Mouse (Mus musculus): ENCODE data around the gene Gm49388. TPM values are rescaled to one million over a fixed set of nuclear protein-coding genes. Genes with fewer than 3 reads are reported as not detected.

Gm49388 gene
- polyA plus RNA-seq, 1 experiment from 2014 or later, result not detected

DNA sequence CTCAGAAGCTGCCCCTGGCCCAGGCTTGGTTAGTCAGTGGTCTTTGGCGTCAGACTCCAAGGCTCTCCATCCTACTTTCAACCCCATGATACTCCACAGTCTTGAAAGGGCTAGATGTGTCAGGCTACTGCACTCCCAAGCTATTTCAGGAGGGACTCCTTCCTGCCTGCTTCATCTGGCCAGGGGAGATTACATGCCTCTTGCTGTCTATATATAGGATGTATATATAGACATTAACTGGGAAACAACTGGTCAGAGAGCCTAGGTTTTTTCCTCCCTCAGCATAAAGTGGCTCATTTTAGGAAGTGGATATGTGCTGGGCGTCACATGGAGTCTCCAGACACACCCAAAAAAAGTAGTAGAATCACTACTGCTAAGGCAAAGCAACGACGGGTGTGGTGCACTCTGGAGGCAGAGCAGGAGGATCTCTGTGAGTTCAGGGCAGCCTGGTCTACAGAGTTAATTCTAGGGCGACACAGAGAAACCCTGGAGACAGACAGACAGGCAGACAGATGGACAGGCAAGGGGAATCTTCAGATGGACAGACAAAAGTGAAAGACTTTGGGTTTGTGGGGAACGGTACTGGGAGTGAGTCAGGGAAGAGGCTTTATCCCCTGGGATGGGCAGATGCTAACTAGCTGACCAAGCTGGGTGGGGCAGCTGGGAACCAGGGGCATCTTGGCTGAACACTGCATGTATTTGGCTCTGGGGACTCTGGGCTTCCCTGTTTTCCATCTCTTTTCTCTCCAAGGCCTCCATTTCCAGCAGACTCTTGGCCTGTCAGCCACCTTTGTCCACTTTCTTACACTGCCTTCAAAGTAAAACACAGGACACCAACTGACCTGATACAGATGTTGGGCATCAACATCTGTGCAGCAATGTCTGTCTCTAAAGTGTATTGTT lies 64.8 kb downstream of the Gm49388 start:
- ATAC-seq (ENCODE audit: insufficient number of reproducible peaks, low FRiP score), result no peak
- no peak overlapping the region for H3K4me3 ChIP-seq
- no peak overlapping the region for H3K9ac ChIP-seq
- WGBS, result 65% methylated on average over 6 of the region's 6 CpGs
- H3K4me2 ChIP-seq, result no peak overlapping the region
- H3K27ac ChIP-seq (ENCODE audit: poor library complexity, severe bottlenecking), result no peak overlapping the region
- peaks cover 34% of the 10 kb centered on the region for H3K36me3 ChIP-seq
- no peaks in the 10 kb centered on the region for H3K27me3 ChIP-seq (replicated peaks)
- H3K4me1 ChIP-seq (replicated peaks), result 0 out of 2 replicates have a peak, but pooled peaks cover 4% of the 10 kb centered on the region
- H3K9me3 ChIP-seq (replicated peaks), result no peaks in the 10 kb centered on the region

DNA sequence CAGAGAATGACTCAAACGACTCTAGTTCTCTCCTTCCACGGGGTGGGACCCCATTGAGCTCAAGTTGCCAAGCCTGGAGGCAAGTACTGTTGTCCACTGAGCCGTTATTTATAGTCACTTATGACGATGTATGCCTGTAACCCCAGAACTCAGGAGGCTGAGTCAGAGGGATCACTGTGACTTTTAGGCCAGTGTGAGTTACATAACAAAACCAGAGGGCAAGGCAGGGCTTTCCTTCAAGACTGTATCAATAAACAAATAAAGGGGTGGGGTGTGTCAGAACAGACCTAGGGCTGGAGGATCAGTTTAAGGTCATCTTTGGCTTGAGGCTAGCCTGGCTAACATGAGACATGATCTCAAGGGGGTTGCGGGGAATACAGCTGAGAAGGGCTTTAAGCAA lies 65.5 kb downstream of the Gm49388 start:
- Histone ChIP-seq H3K36me3 (peaks cover 28% of the 10 kb centered on the region), H3K9ac (no peak overlapping the region), H3K27me3 (replicated peaks) (no peaks in the 10 kb centered on the region), H3K4me1 (replicated peaks) (0 out of 2 replicates have a peak, but pooled peaks cover 4% of the 10 kb centered on the region), H3K4me2 (no peak overlapping the region), H3K9me3 (replicated peaks) (no peaks in the 10 kb centered on the region), H3K4me3 (no peak overlapping the region), H3K27ac (ENCODE audit: poor library complexity, severe bottlenecking) (no peak overlapping the region)
- ATAC-seq (ENCODE audit: insufficient number of reproducible peaks, low FRiP score), result no peak
- 58% methylated on average over 5 of the region's 5 CpGs for WGBS

Other genes with a start within 250 kb of the Gm49388 start
- 1.4 and 3.1 TPM in 2 replicates for gene Tmem265, start 224.2 kb upstream of the Gm49388 start, polyA plus RNA-seq (2016; fragmentation: Nextera tagmentation; extraction: Ambion mirVana)
- gene Phkg2, start 212.3 kb upstream of the Gm49388 start, polyA plus RNA-seq (2016; fragmentation: Nextera tagmentation; extraction: Ambion mirVana), result 34.1 and 35.9 TPM in 2 replicates
- 8.7 and 9.8 TPM in 2 replicates for gene Ccdc189, start 197.0 kb upstream of the Gm49388 start, polyA plus RNA-seq (2016; fragmentation: Nextera tagmentation; extraction: Ambion mirVana)
- gene Rnf40, start 196.8 kb upstream of the Gm49388 start, polyA plus RNA-seq (2016; fragmentation: Nextera tagmentation; extraction: Ambion mirVana), result 38.8 and 40.0 TPM in 2 replicates
- 12.7 and 13.7 TPM in 2 replicates for gene Zfp629, start 169.8 kb upstream of the Gm49388 start, polyA plus RNA-seq (2016; fragmentation: Nextera tagmentation; extraction: Ambion mirVana)
- 43.3 and 49.5 TPM in 2 replicates for gene Bcl7c, start 76.7 kb upstream of the Gm49388 start, polyA plus RNA-seq (2016; fragmentation: Nextera tagmentation; extraction: Ambion mirVana)
- 4.3 and 5.1 TPM in 2 replicates for gene Ctf1, start 72.9 kb upstream of the Gm49388 start, polyA plus RNA-seq (2016; fragmentation: Nextera tagmentation; extraction: Ambion mirVana)
- 0.10 TPM in 1 of 2 replicates, not detected in the other for gene Ctf2, start 53.4 kb upstream of the Gm49388 start, polyA plus RNA-seq (2016; fragmentation: Nextera tagmentation; extraction: Ambion mirVana)
- gene Fbxl19, start 41.1 kb upstream of the Gm49388 start, polyA plus RNA-seq (2016; fragmentation: Nextera tagmentation; extraction: Ambion mirVana), result 3.4 and 3.7 TPM in 2 replicates
- gene Orai3, start 15.8 kb upstream of the Gm49388 start, polyA plus RNA-seq (2016; fragmentation: Nextera tagmentation; extraction: Ambion mirVana), result 13.3 and 14.6 TPM in 2 replicates
- 12.1 and 14.6 TPM in 2 replicates for gene Setd1a, start 8.9 kb upstream of the Gm49388 start, polyA plus RNA-seq (2016; fragmentation: Nextera tagmentation; extraction: Ambion mirVana)
- gene Hsd3b7, start 15.0 kb downstream of the Gm49388 start, polyA plus RNA-seq (2016; fragmentation: Nextera tagmentation; extraction: Ambion mirVana), result 19.0 and 21.1 TPM in 2 replicates
- 44.7 and 47.4 TPM in 2 replicates for gene Stx4a, start 38.7 kb downstream of the Gm49388 start, polyA plus RNA-seq (2016; fragmentation: Nextera tagmentation; extraction: Ambion mirVana)
- 1.5 and 2.2 TPM in 2 replicates for gene Stx1b, start 38.9 kb downstream of the Gm49388 start, polyA plus RNA-seq (2016; fragmentation: Nextera tagmentation; extraction: Ambion mirVana)
- gene Zfp646, start 90.6 kb downstream of the Gm49388 start, polyA plus RNA-seq (2016; fragmentation: Nextera tagmentation; extraction: Ambion mirVana), result 11.5 and 12.9 TPM in 2 replicates
- gene Zfp668, start 91.2 kb downstream of the Gm49388 start, polyA plus RNA-seq (2016; fragmentation: Nextera tagmentation; extraction: Ambion mirVana), result 11.4 and 13.0 TPM in 2 replicates
- gene Prss53, start 105.4 kb downstream of the Gm49388 start, polyA plus RNA-seq (2016; fragmentation: Nextera tagmentation; extraction: Ambion mirVana), result 1.5 and 1.7 TPM in 2 replicates
- not detected in 2 replicates for gene Gm21974, start 109.8 kb downstream of the Gm49388 start, polyA plus RNA-seq (2016; fragmentation: Nextera tagmentation; extraction: Ambion mirVana)
- gene Vkorc1, start 110.0 kb downstream of the Gm49388 start, polyA plus RNA-seq (2016; fragmentation: Nextera tagmentation; extraction: Ambion mirVana), result 86.6 and 106 TPM in 2 replicates
- gene Bckdk, start 118.5 kb downstream of the Gm49388 start, polyA plus RNA-seq (2016; fragmentation: Nextera tagmentation; extraction: Ambion mirVana), result 129 and 142 TPM in 2 replicates
- gene Kat8, start 126.9 kb downstream of the Gm49388 start, polyA plus RNA-seq (2016; fragmentation: Nextera tagmentation; extraction: Ambion mirVana), result 27.5 and 29.0 TPM in 2 replicates
- 0.59 and 0.96 TPM in 2 replicates for gene Prss8, start 144.5 kb downstream of the Gm49388 start, polyA plus RNA-seq (2016; fragmentation: Nextera tagmentation; extraction: Ambion mirVana)
- 8.3 and 10.0 TPM in 2 replicates for gene Prss36, start 161.1 kb downstream of the Gm49388 start, polyA plus RNA-seq (2016; fragmentation: Nextera tagmentation; extraction: Ambion mirVana)
- 331 and 335 TPM in 2 replicates for gene Fus, start 181.8 kb downstream of the Gm49388 start, polyA plus RNA-seq (2016; fragmentation: Nextera tagmentation; extraction: Ambion mirVana)
- gene Pycard, start 208.3 kb downstream of the Gm49388 start, polyA plus RNA-seq (2016; fragmentation: Nextera tagmentation; extraction: Ambion mirVana), result 28.3 and 31.1 TPM in 2 replicates
- gene Trim72, start 218.3 kb downstream of the Gm49388 start, polyA plus RNA-seq (2016; fragmentation: Nextera tagmentation; extraction: Ambion mirVana), result 0.86 and 1.2 TPM in 2 replicates